Mouse (Mus musculus): ENCODE measurements around the gene Btd. TPM values are rescaled to one million over a fixed set of nuclear protein-coding genes. Genes with fewer than 3 reads are reported as not detected.

The Btd gene
- total RNA-seq, 2 experiments from 2014 or later, result 7.0 to 7.4 TPM

GRCm38 (mm10) chr14:31644183-31644830 is 3.5 kb downstream of the Btd start:
- DNase-seq, result no peak
- intact Hi-C loops (cut with DNase I; ENCODE audit: low total_unique reads), result no loop called here

- intact Hi-C loops (cut with DNase I; ENCODE audit: low total_unique reads), result no loop called here
- DNase-seq, result no peak
Measured at GRCm38 (mm10) chr14:31644931-31645547, 4.2 kb downstream of the Btd start.

GRCm38 (mm10) chr14:31645920-31646319 is 5.1 kb downstream of the Btd start:
- intact Hi-C loops (cut with DNase I; ENCODE audit: low total_unique reads), result no loop called here
- no peak for DNase-seq

DNA sequence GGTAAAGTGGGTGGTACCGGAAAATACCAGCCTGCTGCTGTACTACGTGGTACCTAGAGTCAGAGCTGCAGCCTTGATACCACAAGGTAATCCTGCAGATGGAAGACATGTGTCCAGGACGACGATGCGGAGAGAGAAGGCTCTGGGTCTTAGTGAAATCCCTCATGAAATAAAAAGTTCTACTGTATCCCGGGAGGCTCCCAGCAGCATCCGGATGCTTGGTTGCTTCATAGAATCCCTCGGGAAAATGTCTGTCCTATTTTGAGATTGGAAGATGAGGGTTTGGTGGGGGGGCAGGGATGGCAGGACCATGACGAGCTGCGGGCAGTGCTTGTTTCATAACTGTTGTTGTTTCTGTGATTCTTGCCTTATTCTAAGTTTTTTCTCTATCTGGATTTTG is 7.2 kb downstream of the Btd start:
- intact Hi-C loops (cut with DNase I; ENCODE audit: low total_unique reads), result no loop called here
- no peak for DNase-seq

DNA sequence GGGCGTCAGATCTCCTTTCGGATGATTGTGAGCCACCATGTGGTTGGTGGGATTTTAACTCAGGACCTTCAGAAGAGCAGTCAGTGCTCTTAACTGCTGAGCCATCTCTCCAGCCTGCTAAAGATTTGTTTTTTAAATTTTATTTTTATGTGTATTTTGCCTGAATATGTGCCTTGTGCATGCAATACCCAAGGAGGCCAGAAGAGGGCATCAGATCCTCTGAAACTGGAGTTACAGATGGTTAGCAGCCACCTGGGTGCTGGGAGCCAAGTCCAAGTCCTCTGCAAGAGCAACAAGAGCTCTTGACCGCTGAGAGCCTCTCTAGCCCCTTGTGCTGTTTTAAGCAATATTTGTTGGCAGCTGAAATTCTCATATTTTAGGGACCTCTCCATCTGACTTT is 9.5 kb downstream of the Btd start:
- no peak for DNase-seq
- intact Hi-C loops (cut with DNase I; ENCODE audit: low total_unique reads), result loop anchor here (5.0 to 10.0 kb wide), 2 partner anchors 137 to 304 kb away; no protein-coding TSS in a partner anchor

GRCm38 (mm10) chr14:31651206-31651605 is 10.4 kb downstream of the Btd start:
- no peak for DNase-seq
- intact Hi-C loops (cut with DNase I; ENCODE audit: low total_unique reads), result loop anchor here (5.0 to 10.0 kb wide), 2 partner anchors 136 to 304 kb away; no protein-coding TSS in a partner anchor

- intact Hi-C loops (cut with DNase I; ENCODE audit: low total_unique reads), result loop anchor here (5.0 to 10.0 kb wide), 2 partner anchors 135 to 303 kb away; no protein-coding TSS in a partner anchor
- DNase-seq, result no peak
Measured at GRCm38 (mm10) chr14:31652106-31652505, 11.3 kb downstream of the Btd start.

DNA sequence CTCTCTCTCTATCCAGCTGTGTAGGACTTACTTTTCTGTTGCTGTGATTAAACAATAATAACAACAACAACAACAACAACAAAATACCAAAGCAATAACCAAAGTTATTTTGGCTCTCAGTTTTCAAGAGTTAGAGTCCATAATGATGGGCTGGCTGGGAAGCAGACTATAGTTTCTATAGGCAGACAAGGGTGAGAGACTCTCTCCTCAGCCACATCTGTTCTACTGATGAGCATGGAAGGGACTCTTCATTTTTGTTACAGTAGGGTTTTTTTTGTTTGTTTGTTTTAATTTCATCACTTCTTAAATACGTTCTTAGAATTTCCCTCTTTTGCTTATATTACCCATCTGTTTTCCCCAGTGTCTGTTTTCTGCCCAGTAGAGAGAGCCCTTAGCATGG is 11.8 kb downstream of the Btd start:
- no peak for DNase-seq
- intact Hi-C loops (cut with DNase I; ENCODE audit: low total_unique reads), result loop anchor here (5.0 to 10.0 kb wide), 2 partner anchors 135 to 302 kb away; no protein-coding TSS in a partner anchor

- intact Hi-C loops (cut with DNase I; ENCODE audit: low total_unique reads), result loop anchor here (5.0 to 10.0 kb wide), 2 partner anchors 134 to 302 kb away; no protein-coding TSS in a partner anchor
- DNase-seq, result no peak
Measured at GRCm38 (mm10) chr14:31653101-31653875, 12.5 kb downstream of the Btd start.

DNA sequence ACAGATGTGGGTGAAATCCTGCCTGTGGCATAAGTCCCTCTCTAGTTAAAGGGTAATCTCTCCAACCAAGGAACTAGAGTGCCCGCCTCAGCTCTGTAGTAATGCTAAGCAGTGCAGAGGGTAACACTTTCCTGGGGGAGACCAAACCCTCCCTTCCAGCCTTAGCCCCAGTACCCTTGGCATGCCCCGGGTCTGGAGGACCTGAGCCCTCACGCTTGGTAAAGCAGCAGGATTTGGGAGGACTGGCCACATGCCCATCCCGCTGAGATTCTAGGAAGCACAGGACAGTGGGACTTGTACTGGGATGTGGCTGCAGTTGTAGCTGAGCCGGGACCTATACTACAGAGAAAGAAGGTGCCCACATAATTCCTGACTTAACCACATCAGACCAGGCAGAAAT is 14.0 kb downstream of the Btd start:
- intact Hi-C loops (cut with DNase I; ENCODE audit: low total_unique reads), result loop anchor here (5.0 to 10.0 kb wide), 3 partner anchors 132 to 422 kb away; no protein-coding TSS in a partner anchor
- no peak for DNase-seq

GRCm38 (mm10) chr14:31655406-31655805 is 14.6 kb downstream of the Btd start:
- intact Hi-C loops (cut with DNase I; ENCODE audit: low total_unique reads), result loop anchor here (5.0 to 10.0 kb wide), 2 partner anchors 299 to 422 kb away; no protein-coding TSS in a partner anchor
- DNase-seq, result no peak

DNA sequence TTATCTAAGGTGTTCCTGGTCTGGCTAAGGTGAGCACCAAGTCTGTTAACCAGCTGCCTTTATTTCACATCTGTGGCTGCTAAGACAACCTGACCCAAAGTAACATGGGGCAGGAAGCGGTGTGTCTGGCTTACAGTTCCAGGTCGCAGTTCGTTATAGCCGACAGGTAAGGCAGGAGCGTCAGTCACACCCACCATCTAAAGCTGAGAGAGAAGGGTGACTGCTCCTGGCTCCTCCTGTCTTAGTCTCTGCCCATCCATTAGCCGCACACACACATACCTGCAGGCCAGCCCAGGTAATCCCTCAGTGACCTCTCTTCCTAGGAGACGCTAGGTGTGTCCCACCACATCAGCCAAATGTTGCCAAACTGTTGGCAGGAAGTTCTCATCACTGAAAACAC is 15.6 kb downstream of the Btd start:
- no peak for DNase-seq
- intact Hi-C loops (cut with DNase I; ENCODE audit: low total_unique reads), result loop anchor here (5.0 to 10.0 kb wide), 2 partner anchors 298 to 421 kb away; no protein-coding TSS in a partner anchor

DNA sequence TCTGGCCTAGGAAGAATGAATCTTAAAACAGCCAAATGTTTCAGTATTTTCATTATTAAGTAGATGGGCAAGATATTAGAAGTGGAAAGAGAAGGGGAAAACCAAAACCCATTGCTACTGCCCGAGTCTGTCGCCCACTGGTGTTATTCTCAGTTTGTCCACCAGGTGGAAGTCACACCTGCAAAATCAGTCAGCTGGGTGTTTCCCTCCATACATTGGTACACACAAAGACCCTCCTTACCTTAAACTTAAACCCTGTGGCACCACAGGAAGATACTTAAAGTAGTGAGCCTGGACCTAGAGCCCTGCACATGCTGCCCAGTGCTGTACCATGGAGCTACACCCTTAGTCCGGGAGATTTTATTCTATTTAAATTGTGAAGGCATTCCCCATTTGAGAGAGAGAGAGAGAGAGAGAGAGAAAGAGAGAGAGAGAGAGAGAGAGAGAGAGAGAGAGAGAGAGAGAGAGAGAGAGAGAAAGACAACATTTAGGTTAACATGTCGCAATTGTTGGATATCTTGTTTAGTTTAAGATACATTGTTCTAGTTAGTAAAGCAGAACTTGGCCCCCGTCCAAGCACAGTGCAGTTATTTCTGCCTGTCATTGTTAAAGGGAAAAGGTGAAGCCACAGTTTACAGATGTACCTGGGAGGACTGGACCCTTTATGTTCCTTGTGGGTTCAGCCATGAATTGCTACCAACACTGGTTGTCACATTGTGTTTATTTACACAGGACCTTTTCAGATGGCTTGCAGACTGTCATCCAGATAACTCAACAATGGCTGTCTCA is 16.2 kb downstream of the Btd start:
- intact Hi-C loops (cut with DNase I; ENCODE audit: low total_unique reads), result loop anchor here (5.0 to 10.0 kb wide), 2 partner anchors 298 to 420 kb away; no protein-coding TSS in a partner anchor
- peak; percentile 62 for DNase-seq

DNA sequence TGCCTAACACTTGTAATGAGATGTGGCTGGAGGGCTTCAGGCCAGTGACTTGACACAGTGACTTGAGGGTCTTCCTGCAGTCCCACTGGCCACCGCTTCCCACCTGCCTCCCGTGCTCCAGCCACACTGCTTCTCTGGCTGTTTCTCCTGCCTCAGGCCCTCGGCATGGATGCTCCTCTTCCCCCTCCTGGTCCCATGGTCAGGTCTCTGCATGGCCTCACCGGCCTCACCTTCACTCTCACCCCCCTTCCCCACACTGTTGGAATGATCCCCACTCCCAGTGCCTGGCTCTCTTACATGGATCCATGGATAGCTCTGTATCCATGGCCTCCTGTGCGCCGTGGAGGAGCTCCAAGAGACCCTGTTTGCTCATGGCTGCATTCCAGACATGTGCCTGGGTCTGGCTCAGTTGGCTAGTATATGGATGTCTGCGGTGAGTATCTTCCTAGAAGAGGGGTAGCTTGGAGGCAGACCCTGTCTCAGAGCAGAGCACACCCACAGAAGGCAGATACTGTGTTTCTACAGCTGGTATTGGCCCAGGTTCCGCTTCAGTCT is 17.4 kb downstream of the Btd start:
- DNase-seq, result no peak

DNA sequence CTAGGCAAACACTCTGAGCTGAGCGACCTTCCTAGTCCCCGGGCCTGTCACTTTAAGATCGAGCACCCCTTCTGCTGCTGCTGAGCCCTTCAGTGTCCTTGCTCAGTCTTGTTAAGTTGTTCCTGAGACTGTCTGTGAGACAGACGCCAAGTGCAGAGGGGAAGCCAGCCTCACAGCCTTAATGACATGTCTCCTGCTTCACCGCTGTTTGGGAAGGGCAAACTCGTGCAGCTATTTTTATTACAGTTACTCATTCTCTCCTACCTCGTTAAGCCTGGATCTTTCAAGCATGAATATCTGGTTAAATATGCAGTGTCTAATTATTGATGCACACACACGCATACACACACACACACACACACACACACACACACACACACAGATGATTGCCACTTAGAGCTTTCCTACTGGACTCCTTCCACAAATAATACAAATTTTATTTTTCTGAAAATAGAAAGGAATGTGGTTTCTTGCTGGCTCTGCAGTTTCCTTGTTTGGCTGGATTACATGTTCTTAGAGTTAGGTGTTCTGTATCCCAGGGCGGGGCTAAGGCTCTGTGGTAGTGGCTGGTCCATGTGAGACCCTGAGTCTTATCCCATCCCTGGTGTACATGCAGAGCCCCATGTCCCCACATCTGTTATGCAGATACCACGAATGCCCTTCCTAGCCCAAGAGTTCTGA is 18.8 kb downstream of the Btd start:
- peak; percentile 74 for DNase-seq
- intact Hi-C loops (cut with DNase I; ENCODE audit: low total_unique reads), result loop anchor here (5.0 to 10.0 kb wide), 2 partner anchors 295 to 418 kb away; no protein-coding TSS in a partner anchor

More for the DNA sequence above, 17.4 kb downstream of the Btd start:
- intact Hi-C loops (cut with DNase I; ENCODE audit: low total_unique reads), result loop anchor here (5.0 to 10.0 kb wide), 2 partner anchors 297 to 419 kb away; no protein-coding TSS in a partner anchor

GRCm38 (mm10) chr14:31660312-31661093 is 19.7 kb downstream of the Btd start:
- intact Hi-C loops (cut with DNase I; ENCODE audit: low total_unique reads), result no loop called here

More at GRCm38 (mm10) chr14:31660312-31661093, 19.7 kb downstream of the Btd start:
- DNase-seq, result no peak

Data from gastrocnemius, postnatal 14 days (tissue).